Mouse (Mus musculus): ENCODE measurements around the gene Smad5.

The Smad5 gene

GRCm38 (mm10) chr13:56702469-56703221 lies at the start of gene Smad5:
Gene Smad5, plus strand, starts transcription at chr13:56703010.
- peak; percentile 87 for DNase-seq (ENCODE audit: low spot score)

GRCm38 (mm10) chr13:56654176-56654575 lies 48.6 kb upstream of the Smad5 start:
- DNase-seq (ENCODE audit: low spot score), result no peak

- DNase-seq (ENCODE audit: low spot score), result peak; percentile 82
Measured at GRCm38 (mm10) chr13:56657946-56658512, 44.8 kb upstream of the Smad5 start.

GRCm38 (mm10) chr13:56658931-56659330 lies 43.9 kb upstream of the Smad5 start:
- no peak for DNase-seq (ENCODE audit: low spot score)

- peak; percentile 28 for DNase-seq (ENCODE audit: low spot score)
Measured at GRCm38 (mm10) chr13:56661914-56662621, 40.7 kb upstream of the Smad5 start.

- DNase-seq (ENCODE audit: low spot score), result no peak
Measured at GRCm38 (mm10) chr13:56664256-56665170, 38.3 kb upstream of the Smad5 start.

- no peak for DNase-seq (ENCODE audit: low spot score)
Measured at GRCm38 (mm10) chr13:56671206-56671605, 31.6 kb upstream of the Smad5 start.

GRCm38 (mm10) chr13:56677731-56678130 lies 25.1 kb upstream of the Smad5 start:
- DNase-seq (ENCODE audit: low spot score), result no peak

- no peak for DNase-seq (ENCODE audit: low spot score)
Measured at GRCm38 (mm10) chr13:56678188-56678787, 24.5 kb upstream of the Smad5 start.

GRCm38 (mm10) chr13:56678826-56679504 lies 23.8 kb upstream of the Smad5 start:
- DNase-seq (ENCODE audit: low spot score), result no peak

- no peak for DNase-seq (ENCODE audit: low spot score)
Measured at GRCm38 (mm10) chr13:56681924-56682323, 20.9 kb upstream of the Smad5 start.

- DNase-seq (ENCODE audit: low spot score), result peak; percentile 75
Measured at GRCm38 (mm10) chr13:56682326-56682725, 20.5 kb upstream of the Smad5 start.

GRCm38 (mm10) chr13:56683306-56683705 lies 19.5 kb upstream of the Smad5 start:
- DNase-seq (ENCODE audit: low spot score), result no peak

GRCm38 (mm10) chr13:56692011-56692410 lies 10.8 kb upstream of the Smad5 start:
- no peak for DNase-seq (ENCODE audit: low spot score)

- no peak for DNase-seq (ENCODE audit: low spot score)
Measured at GRCm38 (mm10) chr13:56692644-56693043, 10.2 kb upstream of the Smad5 start.

- no peak for DNase-seq (ENCODE audit: low spot score)
Measured at GRCm38 (mm10) chr13:56695701-56696100, 7.1 kb upstream of the Smad5 start.

- DNase-seq (ENCODE audit: low spot score), result no peak
Measured at GRCm38 (mm10) chr13:56696699-56697098, 6.1 kb upstream of the Smad5 start.

GRCm38 (mm10) chr13:56697171-56697570 lies 5.6 kb upstream of the Smad5 start:
- DNase-seq (ENCODE audit: low spot score), result no peak

GRCm38 (mm10) chr13:56698391-56698790 lies 4.4 kb upstream of the Smad5 start:
- peak; percentile 75 for DNase-seq (ENCODE audit: low spot score)

GRCm38 (mm10) chr13:56699370-56699769 lies 3.4 kb upstream of the Smad5 start:
- DNase-seq (ENCODE audit: low spot score), result no peak

- DNase-seq (ENCODE audit: low spot score), result no peak
Measured at GRCm38 (mm10) chr13:56700981-56701380, 1.8 kb upstream of the Smad5 start.

Data from layer of hippocampus, adult 11-12 months (tissue).